Comparison of ENCODE assay signal across 9 mouse cellular contexts in the genomic region with DNA sequence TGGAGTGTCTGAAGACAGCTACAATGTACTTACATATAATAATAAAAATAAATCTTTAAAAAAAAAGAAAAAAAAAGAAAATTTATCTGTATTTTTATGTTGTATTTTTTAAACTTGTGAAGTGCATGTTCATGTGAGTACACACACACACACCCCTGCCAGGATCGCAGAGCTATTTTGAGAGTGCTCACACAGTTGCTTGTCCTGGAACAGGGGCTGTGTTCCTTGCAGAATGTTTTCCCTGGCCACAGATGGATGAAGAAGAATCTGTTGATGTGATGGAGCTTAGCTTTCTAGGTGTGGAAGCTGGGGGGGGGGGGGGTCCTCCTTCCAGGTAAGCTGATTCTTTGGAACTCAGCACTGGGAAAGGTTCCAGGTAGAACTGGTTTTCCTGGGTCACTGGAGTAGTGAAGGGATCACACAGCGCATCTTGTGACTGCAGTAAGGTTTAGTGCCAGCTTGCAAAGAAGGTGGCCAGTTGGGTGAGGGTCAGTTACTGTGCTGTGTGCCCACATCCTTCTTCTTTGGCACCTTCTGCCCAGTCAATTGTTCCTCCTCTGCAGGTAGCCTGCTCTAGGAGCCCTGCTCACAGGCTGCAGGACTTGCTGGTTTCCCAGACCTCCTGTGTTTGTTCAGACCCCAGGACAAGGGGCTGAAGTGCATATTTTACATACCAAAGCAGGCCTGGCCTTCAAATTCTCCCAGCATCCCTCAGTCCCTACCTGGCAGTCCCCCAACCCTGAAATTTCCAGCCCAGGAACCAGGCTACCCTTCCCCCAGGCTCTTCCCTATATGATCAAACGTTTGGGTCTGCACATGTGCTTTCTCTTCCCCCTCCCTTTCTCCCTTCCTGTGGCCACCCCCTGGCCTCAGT. TPM values are rescaled to one million over a fixed set of nuclear protein-coding genes. Genes with fewer than 3 reads are reported as not detected.
DNase-seq lines count a peak whose midpoint lies in the region; ATAC-seq and TF ChIP-seq lines count a peak whose summit lies in the region.
"Had no signal": no experiment of that assay in that cellular context is flagged by ENCODE, and none has a peak within 500 bp of the region (broad histone marks: within the 10 kb centered on the region; RNA-seq: fewer than 3 reads in every experiment).

No protein-coding gene starts in this region.

- DNase-seq in Muller cell, postnatal 12 days (ENCODE audit: inconsistent ontology term) = peak; percentile 41
- DNase-seq in hindbrain, postnatal 0 days (ENCODE audit: low spot score) = no peak
- peak; percentile 56 for DNase-seq in limb, embryonic 14.5 days (ENCODE audit: low spot score)
- no peak for DNase-seq in frontal cortex, postnatal 14 days (ENCODE audit: low spot score in 2 of 2)
- no peak for DNase-seq in forebrain, embryonic 14.5 days (ENCODE audit: low spot score)
- DNase-seq in left cerebral cortex, postnatal 4 days = no peak

- TF ChIP-seq CTCF in hindbrain, postnatal 0 days (IDR thresholded peaks at IDR 0.05; ENCODE audit: low read depth) = no peak

- H3K9ac ChIP-seq in forebrain, embryonic 12.5 days = no peak overlapping the region
- no peak overlapping the region for H3K9ac ChIP-seq in forebrain, embryonic 13.5 days
- no peak overlapping the region for H3K9ac ChIP-seq in hindbrain, postnatal 0 days (replicated peaks; ENCODE audit: low read length)
- no peak overlapping the region for H3K9ac ChIP-seq in limb, embryonic 14.5 days (ENCODE audit: low read depth, low read length, severe bottlenecking)
- H3K9ac ChIP-seq in forebrain, embryonic 14.5 days (ENCODE audit: low read length) = no peak overlapping the region

- no peak for TF ChIP-seq POLR2A in limb, embryonic 14.5 days (IDR thresholded peaks at IDR 0.05; ENCODE audit: borderline replicate concordance, extremely low read depth, insufficient read depth, insufficient read length)

- H3K36me3 ChIP-seq in forebrain, embryonic 12.5 days (replicated peaks) = no peaks in the 10 kb centered on the region
- H3K36me3 ChIP-seq in forebrain, embryonic 13.5 days (ENCODE audit: poor library complexity, severe bottlenecking) = no peaks in the 10 kb centered on the region
- no peaks in the 10 kb centered on the region for H3K36me3 ChIP-seq in hindbrain, postnatal 0 days (ENCODE audit: insufficient read depth, low read length)
- peaks cover 3% of the 10 kb centered on the region; the same call in 1 of the 2 replicates for H3K36me3 ChIP-seq in limb, embryonic 14.5 days (ENCODE audit: control insufficient read depth, insufficient read depth, low read length)
- no peaks in the 10 kb centered on the region for H3K36me3 ChIP-seq in forebrain, embryonic 14.5 days (ENCODE audit: control insufficient read depth, insufficient read depth, low read length)

- intact Hi-C loops in left cerebral cortex, postnatal 4 days (cut with DNase I) = no loop called here

- no peak overlapping the region for H3K4me2 ChIP-seq in forebrain, embryonic 12.5 days
- H3K4me2 ChIP-seq in forebrain, embryonic 13.5 days = no peak overlapping the region
- H3K4me2 ChIP-seq in hindbrain, postnatal 0 days (ENCODE audit: low read depth, low read length) = no peak overlapping the region
- H3K4me2 ChIP-seq in limb, embryonic 14.5 days (replicated peaks; ENCODE audit: low read depth, low read length, severe bottlenecking) = 0 out of 2 replicates have a peak overlapping the region, but pooled peaks have one; percentile 3
- no peak overlapping the region for H3K4me2 ChIP-seq in forebrain, embryonic 14.5 days (ENCODE audit: low read length)

- H3K27me3 ChIP-seq in forebrain, embryonic 12.5 days = 0 out of 2 replicates have a peak, but pooled peaks cover 7% of the 10 kb centered on the region
- H3K27me3 ChIP-seq in forebrain, embryonic 13.5 days = no peaks in the 10 kb centered on the region
- no peaks in the 10 kb centered on the region for H3K27me3 ChIP-seq in hindbrain, postnatal 0 days (ENCODE audit: insufficient read depth, low read length)
- no peaks in the 10 kb centered on the region for H3K27me3 ChIP-seq in limb, embryonic 14.5 days (ENCODE audit: control insufficient read depth, insufficient read depth, low read length)
- no peaks in the 10 kb centered on the region for H3K27me3 ChIP-seq in forebrain, embryonic 14.5 days (replicated peaks; ENCODE audit: control insufficient read depth, insufficient read depth, low read length)

- WGBS in forebrain, embryonic 12.5 days = 76% methylated on average over 3 of the region's 3 CpGs
- WGBS in forebrain, embryonic 13.5 days = 76% methylated on average over 3 of the region's 3 CpGs
- WGBS in hindbrain, postnatal 0 days = 60% methylated on average over 3 of the region's 3 CpGs
- WGBS in limb, embryonic 14.5 days = 57% methylated on average over 3 of the region's 3 CpGs
- WGBS in forebrain, embryonic 14.5 days = 68% methylated on average over 3 of the region's 3 CpGs

- H3K4me3 ChIP-seq in forebrain, embryonic 12.5 days (replicated peaks) = no peak overlapping the region
- no peak overlapping the region for H3K4me3 ChIP-seq in forebrain, embryonic 13.5 days
- no peak overlapping the region for H3K4me3 ChIP-seq in hindbrain, postnatal 0 days (ENCODE audit: low read length)
- no peak overlapping the region for H3K4me3 ChIP-seq in limb, embryonic 14.5 days (replicated peaks; ENCODE audit: low read length)
- no peak overlapping the region for H3K4me3 ChIP-seq in forebrain, embryonic 14.5 days (ENCODE audit: low read depth, low read length)
- H3K4me3 ChIP-seq: erythroblast, embryonic 14.5 days had no signal

- ATAC-seq in forebrain, embryonic 12.5 days (ENCODE audit: low FRiP score) = no peak
- no peak for ATAC-seq in forebrain, embryonic 13.5 days
- no peak for ATAC-seq in hindbrain, postnatal 0 days
- peak; percentile 54; the same call in 1 of the 2 replicates for ATAC-seq in limb, embryonic 14.5 days (ENCODE audit: low FRiP score, low read depth)
- no peak for ATAC-seq in forebrain, embryonic 14.5 days

- peaks cover 21% of the 10 kb centered on the region for H3K4me1 ChIP-seq in forebrain, embryonic 12.5 days
- H3K4me1 ChIP-seq in forebrain, embryonic 13.5 days = peaks cover 21% of the 10 kb centered on the region
- peaks cover 6% of the 10 kb centered on the region for H3K4me1 ChIP-seq in hindbrain, postnatal 0 days (ENCODE audit: insufficient read depth, low read length)
- H3K4me1 ChIP-seq in limb, embryonic 14.5 days (ENCODE audit: control insufficient read depth, insufficient read depth, low read length) = peaks cover 23% of the 10 kb centered on the region
- no peaks in the 10 kb centered on the region for H3K4me1 ChIP-seq in forebrain, embryonic 14.5 days (ENCODE audit: control insufficient read depth, insufficient read depth, low read length)

- H3K9me3 ChIP-seq in forebrain, embryonic 12.5 days = no peaks in the 10 kb centered on the region
- H3K9me3 ChIP-seq in forebrain, embryonic 13.5 days (replicated peaks) = no peaks in the 10 kb centered on the region
- H3K9me3 ChIP-seq in hindbrain, postnatal 0 days (ENCODE audit: low read length) = no peaks in the 10 kb centered on the region
- no peaks in the 10 kb centered on the region for H3K9me3 ChIP-seq in limb, embryonic 14.5 days (ENCODE audit: control insufficient read depth, low read length)
- no peaks in the 10 kb centered on the region for H3K9me3 ChIP-seq in forebrain, embryonic 14.5 days (replicated peaks; ENCODE audit: control insufficient read depth, low read length)

- H3K27ac ChIP-seq in forebrain, embryonic 12.5 days = 0 out of 2 replicates have a peak overlapping the region, but pooled peaks have one; percentile 43
- H3K27ac ChIP-seq in forebrain, embryonic 13.5 days = no peak overlapping the region
- H3K27ac ChIP-seq in hindbrain, postnatal 0 days = peak overlapping the region; percentile 8; the same call in 1 of the 2 replicates
- peak overlapping the region; percentile 58; the same call in 1 of the 2 replicates for H3K27ac ChIP-seq in limb, embryonic 14.5 days (replicated peaks; ENCODE audit: low read depth, low read length)
- H3K27ac ChIP-seq in forebrain, embryonic 14.5 days (ENCODE audit: low read depth, low read length) = no peak overlapping the region

RNA-seq across cellular contexts. Expression of gene Slc45a1, which starts 52.6 kb away (rescaled TPM):
- 7.3 and 9.5 TPM in 2 replicates for polyA plus RNA-seq in forebrain, embryonic 12.5 days (2016; fragmentation: Nextera tagmentation; extraction: Ambion mirVana)
- polyA plus RNA-seq in forebrain, embryonic 13.5 days (2015; fragmentation: Nextera tagmentation; extraction: Ambion mirVana) = 10.5 and 11.4 TPM in 2 replicates
- total RNA-seq in hindbrain, postnatal 0 days (2014; rRNA removed) = 49.6 and 51.3 TPM in 2 replicates
- polyA plus RNA-seq in hindbrain, postnatal 0 days (2015; fragmentation: Nextera tagmentation; extraction: Ambion mirVana) = 41.7 and 47.5 TPM in 2 replicates
- polyA plus RNA-seq in limb, embryonic 14.5 days (2012; rRNA removed) = 0.36 and 0.42 TPM in 2 replicates
- 0.14 and 0.22 TPM in 2 replicates for polyA plus RNA-seq in limb, embryonic 14.5 days (2014; fragmentation: Nextera tagmentation; extraction: Ambion mirVana)
- 13.1 and 15.9 TPM in 2 replicates for polyA plus RNA-seq in forebrain, embryonic 14.5 days (2014; fragmentation: Nextera tagmentation; extraction: Ambion mirVana)
- 10 to 100 TPM; 40.9 to 41.7 TPM for total RNA-seq in left cerebral cortex, postnatal 4 days (2021)
- polyA plus RNA-seq: erythroblast, embryonic 14.5 days had no signal

Comparison
In these comparisons a context has a peak if more than half of its experiments do, and no peak if none do; other contexts are left out.
1. H3K27ac ChIP-seq: peak in forebrain, embryonic 12.5 days (single experiment), hindbrain, postnatal 0 days (single experiment) and limb, embryonic 14.5 days (single experiment); none in forebrain, embryonic 13.5 days (single experiment) and forebrain, embryonic 14.5 days (single experiment).
2. DNase-seq: peak in Muller cell, postnatal 12 days (single experiment) and limb, embryonic 14.5 days (single experiment); none in hindbrain, postnatal 0 days (single experiment), frontal cortex, postnatal 14 days (0 of 2), forebrain, embryonic 14.5 days (single experiment) and left cerebral cortex, postnatal 4 days (single experiment).